Mouse (Mus musculus): Measurements from ENCODE around the gene Hoxd3.

DNA sequence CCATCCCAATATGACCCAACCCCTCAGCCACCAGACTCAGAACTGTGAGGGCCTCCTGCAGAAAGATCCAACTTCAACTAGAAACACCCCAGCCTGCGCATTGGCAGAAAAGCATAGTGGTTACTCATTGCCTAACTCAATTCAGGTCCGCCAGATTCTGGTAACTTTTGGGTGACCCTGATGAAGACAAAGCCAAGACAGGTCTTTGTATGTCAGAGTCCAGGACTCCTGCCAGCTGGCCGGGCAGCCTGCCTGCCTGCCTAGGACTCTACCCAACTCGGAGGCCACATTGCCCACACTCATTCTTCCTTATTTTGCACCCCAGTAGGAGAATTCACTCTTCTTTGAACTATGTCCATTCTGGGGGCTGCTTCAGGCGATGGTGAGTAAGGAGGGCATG, 14.8 kb downstream of the Hoxd3 start, which contains the start of gene Gm28230:
- TF ChIP-seq CTCF (IDR thresholded peaks at IDR 0.05; ENCODE audit: low read depth): no peak
- TF ChIP-seq EP300 (optimal IDR thresholded peaks at IDR 0.05): no peak

Data from stomach, postnatal 0 days (tissue).